Mouse (Mus musculus): ENCODE results near the gene Wt1. TPM values are rescaled to one million over a fixed set of nuclear protein-coding genes. Genes with fewer than 3 reads are reported as not detected.

Gene Wt1
- polyA plus RNA-seq, 1 experiment from 2014 or later, result 0.14 TPM

GRCm38 (mm10) chr2:105188182-105188581, 61.9 kb downstream of the Wt1 start:
- 78% methylated on average over 10 of the region's 10 CpGs for WGBS
- H3K4me1 ChIP-seq (replicated peaks; ENCODE audit: control insufficient read depth, insufficient read depth, low read length), result no peaks in the 10 kb centered on the region
- no peaks in the 10 kb centered on the region for H3K9me3 ChIP-seq (ENCODE audit: control insufficient read depth, low read length)
- no peak overlapping the region for H3K27ac ChIP-seq (ENCODE audit: low read length)
- no peaks in the 10 kb centered on the region for H3K36me3 ChIP-seq (ENCODE audit: control insufficient read depth, insufficient read depth)
- no peak for ATAC-seq
- no peak overlapping the region for H3K9ac ChIP-seq (replicated peaks; ENCODE audit: low read depth, low read length)
- H3K27me3 ChIP-seq (replicated peaks; ENCODE audit: control insufficient read depth, insufficient read depth, low read length), result no peaks in the 10 kb centered on the region
- H3K4me2 ChIP-seq (ENCODE audit: low read length), result no peak overlapping the region
- no peak overlapping the region for H3K4me3 ChIP-seq (replicated peaks; ENCODE audit: low read length)

GRCm38 (mm10) chr2:105189352-105189751, 63.0 kb downstream of the Wt1 start:
- 27% methylated on average over 5 of the region's 5 CpGs for WGBS
- Histone ChIP-seq H3K9me3 (ENCODE audit: control insufficient read depth, low read length) (no peaks in the 10 kb centered on the region), H3K27me3 (replicated peaks; ENCODE audit: control insufficient read depth, insufficient read depth, low read length) (no peaks in the 10 kb centered on the region), H3K4me1 (replicated peaks; ENCODE audit: control insufficient read depth, insufficient read depth, low read length) (no peaks in the 10 kb centered on the region), H3K4me3 (replicated peaks; ENCODE audit: low read length) (no peak overlapping the region), H3K4me2 (ENCODE audit: low read length) (no peak overlapping the region), H3K36me3 (ENCODE audit: control insufficient read depth, insufficient read depth) (no peaks in the 10 kb centered on the region), H3K9ac (replicated peaks; ENCODE audit: low read depth, low read length) (no peak overlapping the region), H3K27ac (ENCODE audit: low read length) (no peak overlapping the region)
- no peak for ATAC-seq

- Histone ChIP-seq H3K9ac (replicated peaks; ENCODE audit: low read depth, low read length) (no peak overlapping the region), H3K9me3 (ENCODE audit: control insufficient read depth, low read length) (no peaks in the 10 kb centered on the region), H3K36me3 (ENCODE audit: control insufficient read depth, insufficient read depth) (no peaks in the 10 kb centered on the region), H3K27me3 (replicated peaks; ENCODE audit: control insufficient read depth, insufficient read depth, low read length) (no peaks in the 10 kb centered on the region), H3K27ac (ENCODE audit: low read length) (no peak overlapping the region), H3K4me3 (replicated peaks; ENCODE audit: low read length) (no peak overlapping the region), H3K4me1 (replicated peaks; ENCODE audit: control insufficient read depth, insufficient read depth, low read length) (no peaks in the 10 kb centered on the region), H3K4me2 (ENCODE audit: low read length) (no peak overlapping the region)
- 33% methylated on average over 8 of the region's 8 CpGs for WGBS
- ATAC-seq, result no peak
Measured at GRCm38 (mm10) chr2:105200152-105200551, 73.8 kb downstream of the Wt1 start.

- H3K9me3 ChIP-seq (ENCODE audit: control insufficient read depth, low read length), result no peaks in the 10 kb centered on the region
- no peak overlapping the region for H3K9ac ChIP-seq (replicated peaks; ENCODE audit: low read depth, low read length)
- H3K27ac ChIP-seq (ENCODE audit: low read length), result no peak overlapping the region
- H3K4me1 ChIP-seq (replicated peaks; ENCODE audit: control insufficient read depth, insufficient read depth, low read length), result no peaks in the 10 kb centered on the region
- no peak for ATAC-seq
- H3K27me3 ChIP-seq (replicated peaks; ENCODE audit: control insufficient read depth, insufficient read depth, low read length), result no peaks in the 10 kb centered on the region
- WGBS, result 87% methylated on average over 9 of the region's 9 CpGs
- no peak overlapping the region for H3K4me2 ChIP-seq (ENCODE audit: low read length)
- H3K4me3 ChIP-seq (replicated peaks; ENCODE audit: low read length), result no peak overlapping the region
- no peaks in the 10 kb centered on the region for H3K36me3 ChIP-seq (ENCODE audit: control insufficient read depth, insufficient read depth)
Measured at GRCm38 (mm10) chr2:105206563-105207174, 80.3 kb downstream of the Wt1 start.

- Histone ChIP-seq H3K27me3 (replicated peaks; ENCODE audit: control insufficient read depth, insufficient read depth, low read length) (0 out of 2 replicates have a peak, but pooled peaks cover 2% of the 10 kb centered on the region), H3K4me3 (replicated peaks; ENCODE audit: low read length) (no peak overlapping the region), H3K9ac (replicated peaks; ENCODE audit: low read depth, low read length) (no peak overlapping the region), H3K27ac (ENCODE audit: low read length) (no peak overlapping the region), H3K36me3 (ENCODE audit: control insufficient read depth, insufficient read depth) (no peaks in the 10 kb centered on the region), H3K4me2 (ENCODE audit: low read length) (no peak overlapping the region), H3K9me3 (ENCODE audit: control insufficient read depth, low read length) (no peaks in the 10 kb centered on the region), H3K4me1 (replicated peaks; ENCODE audit: control insufficient read depth, insufficient read depth, low read length) (no peaks in the 10 kb centered on the region)
- 77% methylated on average over 7 of the region's 7 CpGs for WGBS
- no peak for ATAC-seq
Measured at GRCm38 (mm10) chr2:105212839-105213238, 86.5 kb downstream of the Wt1 start.

GRCm38 (mm10) chr2:105215914-105216313, 89.6 kb downstream of the Wt1 start:
- 30% methylated on average over 8 of the region's 8 CpGs for WGBS
- H3K36me3 ChIP-seq (ENCODE audit: control insufficient read depth, insufficient read depth), result no peaks in the 10 kb centered on the region
- H3K27ac ChIP-seq (ENCODE audit: low read length), result no peak overlapping the region

DNA sequence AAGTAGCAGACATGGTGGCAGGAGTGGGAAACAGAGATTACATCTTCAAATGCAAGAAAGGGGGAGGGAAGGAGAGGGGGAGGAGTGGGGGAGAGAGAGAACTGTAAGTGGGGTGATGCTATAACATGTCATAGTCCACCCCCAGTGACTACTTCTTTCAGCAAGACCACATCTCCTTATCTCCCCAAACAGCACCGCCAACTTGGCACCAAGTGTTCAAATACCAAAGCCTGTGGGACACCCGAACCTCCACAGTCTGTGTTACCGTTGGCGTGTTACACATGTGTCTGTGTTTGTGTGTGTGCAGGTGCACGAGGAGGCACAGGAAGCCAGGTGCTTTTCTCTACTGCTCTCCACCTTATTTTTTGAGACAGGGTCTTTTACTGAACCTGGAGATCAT, 92.9 kb downstream of the Wt1 start:
- H3K36me3 ChIP-seq (ENCODE audit: control insufficient read depth, insufficient read depth), result no peaks in the 10 kb centered on the region
- H3K9ac ChIP-seq (replicated peaks; ENCODE audit: low read depth, low read length), result no peak overlapping the region
- no peaks in the 10 kb centered on the region for H3K27me3 ChIP-seq (replicated peaks; ENCODE audit: control insufficient read depth, insufficient read depth, low read length)
- H3K4me1 ChIP-seq (replicated peaks; ENCODE audit: control insufficient read depth, insufficient read depth, low read length), result peaks cover 2% of the 10 kb centered on the region
- WGBS, result 92% methylated on average over 5 of the region's 5 CpGs
- H3K4me2 ChIP-seq (ENCODE audit: low read length), result no peak overlapping the region
- H3K9me3 ChIP-seq (ENCODE audit: control insufficient read depth, low read length), result no peaks in the 10 kb centered on the region
- H3K27ac ChIP-seq (ENCODE audit: low read length), result no peak overlapping the region
- ATAC-seq, result no peak
- no peak overlapping the region for H3K4me3 ChIP-seq (replicated peaks; ENCODE audit: low read length)

More at GRCm38 (mm10) chr2:105215914-105216313, 89.6 kb downstream of the Wt1 start:
- Histone ChIP-seq H3K4me2 (ENCODE audit: low read length) (no peak overlapping the region), H3K4me3 (replicated peaks; ENCODE audit: low read length) (no peak overlapping the region), H3K4me1 (replicated peaks; ENCODE audit: control insufficient read depth, insufficient read depth, low read length) (no peaks in the 10 kb centered on the region), H3K9ac (replicated peaks; ENCODE audit: low read depth, low read length) (no peak overlapping the region), H3K27me3 (replicated peaks; ENCODE audit: control insufficient read depth, insufficient read depth, low read length) (0 out of 2 replicates have a peak, but pooled peaks cover 2% of the 10 kb centered on the region), H3K9me3 (ENCODE audit: control insufficient read depth, low read length) (no peaks in the 10 kb centered on the region)
- ATAC-seq, result no peak

GRCm38 (mm10) chr2:105219664-105220063, 93.3 kb downstream of the Wt1 start:
- Histone ChIP-seq H3K9me3 (ENCODE audit: control insufficient read depth, low read length) (no peaks in the 10 kb centered on the region), H3K36me3 (ENCODE audit: control insufficient read depth, insufficient read depth) (no peaks in the 10 kb centered on the region), H3K4me3 (replicated peaks; ENCODE audit: low read length) (no peak overlapping the region), H3K27ac (ENCODE audit: low read length) (no peak overlapping the region), H3K27me3 (replicated peaks; ENCODE audit: control insufficient read depth, insufficient read depth, low read length) (peaks cover under 1% of the 10 kb centered on the region; the same call in 1 of the 2 replicates), H3K4me1 (replicated peaks; ENCODE audit: control insufficient read depth, insufficient read depth, low read length) (peaks cover 6% of the 10 kb centered on the region), H3K9ac (replicated peaks; ENCODE audit: low read depth, low read length) (no peak overlapping the region), H3K4me2 (ENCODE audit: low read length) (no peak overlapping the region)
- 71% methylated on average over 8 of the region's 8 CpGs for WGBS
- no peak for ATAC-seq

DNA sequence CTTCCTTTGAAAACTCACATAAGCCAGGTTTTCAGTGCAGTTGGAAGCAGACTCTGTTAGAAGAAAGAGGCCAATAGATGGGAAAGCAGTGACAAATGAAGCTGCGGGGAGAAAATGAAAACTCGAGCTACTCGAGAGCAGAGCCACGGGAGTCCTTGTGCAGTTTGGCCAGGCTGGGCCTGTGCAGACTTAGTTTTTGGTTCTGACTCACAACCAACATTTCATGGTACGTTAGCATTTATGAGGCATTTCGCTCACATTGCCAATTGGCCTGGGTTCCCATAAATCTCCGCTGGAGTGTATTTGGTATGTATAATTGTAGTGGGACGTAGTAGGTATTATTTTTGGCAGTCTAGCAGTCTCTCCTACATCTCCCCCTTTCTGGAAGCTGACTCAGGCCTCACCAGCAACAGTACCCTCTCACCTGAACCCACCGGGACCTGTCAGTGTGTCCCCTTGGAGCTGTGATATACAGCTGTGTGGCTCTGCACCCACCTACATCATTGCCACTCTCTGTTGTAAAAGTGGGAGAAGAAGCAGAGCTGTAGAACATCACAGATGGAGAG, 94.5 kb downstream of the Wt1 start:
- no peak overlapping the region for H3K4me3 ChIP-seq (replicated peaks; ENCODE audit: low read length)
- no peak overlapping the region for H3K4me2 ChIP-seq (ENCODE audit: low read length)
- H3K9ac ChIP-seq (replicated peaks; ENCODE audit: low read depth, low read length), result no peak overlapping the region
- no peaks in the 10 kb centered on the region for H3K36me3 ChIP-seq (ENCODE audit: control insufficient read depth, insufficient read depth)
- H3K27me3 ChIP-seq (replicated peaks; ENCODE audit: control insufficient read depth, insufficient read depth, low read length), result peaks cover 7% of the 10 kb centered on the region; the same call in 1 of the 2 replicates
- 75% methylated on average over 9 of the region's 9 CpGs for WGBS
- H3K27ac ChIP-seq (ENCODE audit: low read length), result no peak overlapping the region
- no peaks in the 10 kb centered on the region for H3K9me3 ChIP-seq (ENCODE audit: control insufficient read depth, low read length)
- H3K4me1 ChIP-seq (replicated peaks; ENCODE audit: control insufficient read depth, insufficient read depth, low read length), result peaks cover 7% of the 10 kb centered on the region
- ATAC-seq, result no peak
